Mouse (Mus musculus): ENCODE data around the gene Abcc2.

DNA sequence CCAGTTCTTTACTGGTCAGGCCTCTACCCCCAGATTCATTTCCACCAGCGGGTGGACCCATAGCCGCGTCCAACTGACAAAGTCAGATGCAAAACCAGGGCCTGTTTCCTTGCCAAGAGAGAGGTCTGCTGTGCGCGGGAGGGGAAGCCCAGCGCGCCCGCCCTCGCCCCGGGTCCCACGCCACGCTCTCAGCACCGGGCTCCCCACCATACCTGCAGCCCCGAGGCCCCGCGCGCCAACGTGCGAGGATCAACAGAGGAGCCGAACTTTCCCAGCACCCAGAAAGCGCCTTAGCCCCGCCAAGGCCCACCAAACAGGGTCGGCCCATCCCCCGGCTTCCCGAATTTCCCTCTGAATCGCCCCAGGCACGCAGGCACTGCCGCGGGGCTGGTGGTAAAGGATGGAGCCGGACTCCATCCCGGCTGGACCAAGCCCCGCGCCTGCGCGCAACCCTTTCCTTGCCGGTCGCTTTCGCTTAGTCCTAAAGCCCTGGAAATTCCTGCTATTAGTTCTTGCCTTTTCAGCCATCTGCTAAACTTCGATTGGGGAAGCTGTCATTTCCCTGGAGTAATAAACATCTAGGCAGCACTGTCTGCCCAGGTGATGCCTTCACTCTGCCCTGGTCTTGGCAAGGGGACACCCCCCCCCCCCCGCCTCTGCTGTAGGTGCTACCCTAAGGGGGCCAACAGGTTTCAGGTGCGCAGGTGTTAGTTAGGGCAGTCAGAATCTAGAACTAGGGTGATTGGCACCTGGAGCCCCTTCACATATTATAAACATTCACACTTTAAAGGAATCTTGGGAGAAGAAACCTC is 97.6 kb downstream of the Abcc2 start:
- TF ChIP-seq CTCF (IDR thresholded peaks at IDR 0.05; ENCODE audit: control insufficient read depth, insufficient read depth, insufficient read length) (no peak), MAX (IDR thresholded peaks at IDR 0.05) (no peak), MYOD1 (IDR thresholded peaks at IDR 0.05; ENCODE audit: control insufficient read depth, insufficient read length, low read depth) (no peak), FOSL1 (IDR thresholded peaks at IDR 0.05; ENCODE audit: insufficient read depth, low read length, poor library complexity, severe bottlenecking) (no peak), MYOG (IDR thresholded peaks at IDR 0.05; ENCODE audit: control insufficient read depth, extremely low read depth, insufficient read length) (no peak), CEBPB (IDR thresholded peaks at IDR 0.05; ENCODE audit: low read depth) (no peak), USF1 (IDR thresholded peaks at IDR 0.05; ENCODE audit: low read depth) (no peak)
